Mouse (Mus musculus) heart, embryonic 11.5 days (tissue): Measurements from ENCODE around the gene Znrf2. TPM values are rescaled to one million over a fixed set of nuclear protein-coding genes. Genes with fewer than 3 reads are reported as not detected.

Source experiments
- ATAC-seq: fragments of 200-750 bp; cut with Nextera tagmentation; replicated peaks from 2 replicates; pipeline ENCODE4 v1.8.0; 2017; ENCODE audit warnings: moderate library complexity; ENCODE audit not compliant: insufficient number of reproducible peaks, low FRiP score, low TSS enrichment
- H3K27ac ChIP-seq: fragments of 300-500 bp; sonication (generic); 2 replicates; pipeline ENCODE4 v1.5.1; 2014; ENCODE audit warnings: mild to moderate bottlenecking, low read depth, low read length
- H3K27me3 ChIP-seq: fragments of 300-500 bp; sonication (generic); 2 replicates; pipeline ENCODE4 v1.6.1; 2014; ENCODE audit warnings: mild to moderate bottlenecking, low read length, mixed read lengths; ENCODE audit not compliant: control insufficient read depth, insufficient read depth
- H3K36me3 ChIP-seq: fragments of 300-500 bp; sonication (generic); 2 replicates; pipeline ENCODE4 v1.6.1; 2014; ENCODE audit warnings: mild to moderate bottlenecking, low read length, moderate library complexity, mixed read lengths; ENCODE audit not compliant: control insufficient read depth, insufficient read depth
- H3K4me1 ChIP-seq: fragments of 300-500 bp; sonication (generic); 2 replicates; pipeline ENCODE4 v1.6.1; 2014; ENCODE audit warnings: low read length; ENCODE audit not compliant: control insufficient read depth, insufficient read depth
- H3K4me2 ChIP-seq: fragments of 300-500 bp; sonication (generic); 2 replicates; pipeline ENCODE4 v1.6.1; 2014; ENCODE audit warnings: mild to moderate bottlenecking, moderate library complexity
- H3K4me3 ChIP-seq: fragments of 300-500 bp; sonication (generic); 2 replicates; pipeline ENCODE4 v1.5.1; 2014; ENCODE audit warnings: low read depth, low read length
- H3K9ac ChIP-seq: fragments of 300-500 bp; sonication (generic); 2 replicates; pipeline ENCODE4 v1.6.1; 2014; ENCODE audit warnings: mild to moderate bottlenecking, low read depth, low read length, moderate library complexity
- H3K9me3 ChIP-seq: fragments of 300-500 bp; sonication (generic); replicated peaks from 2 replicates; pipeline ENCODE4 v1.6.1; 2016; ENCODE audit warnings: low read length; ENCODE audit not compliant: control insufficient read depth
- WGBS: fragments of 180-500 bp; shearing (Covaris S2); extraction: QIAGEN DNeasy Blood & Tissue Kit; methylation state at CpG from one replicate; pipeline ENCODE4 v1.1.7; 2014; ENCODE audit not compliant: insufficient replicate concordance; 5-methylcytosine and 5-hydroxymethylcytosine counted together
- polyA plus RNA-seq: library from polyadenylated mRNA; unstranded; fragments of >200 nt; fragmentation: Nextera tagmentation; extraction: Ambion mirVana; gene quantifications from 2 replicates; pipeline ENCODE4 v1.2.1, GENCODE M21; 2014

Gene Znrf2
- polyA plus RNA-seq, 1 experiment from 2014 or later = 3.2 TPM

DNA sequence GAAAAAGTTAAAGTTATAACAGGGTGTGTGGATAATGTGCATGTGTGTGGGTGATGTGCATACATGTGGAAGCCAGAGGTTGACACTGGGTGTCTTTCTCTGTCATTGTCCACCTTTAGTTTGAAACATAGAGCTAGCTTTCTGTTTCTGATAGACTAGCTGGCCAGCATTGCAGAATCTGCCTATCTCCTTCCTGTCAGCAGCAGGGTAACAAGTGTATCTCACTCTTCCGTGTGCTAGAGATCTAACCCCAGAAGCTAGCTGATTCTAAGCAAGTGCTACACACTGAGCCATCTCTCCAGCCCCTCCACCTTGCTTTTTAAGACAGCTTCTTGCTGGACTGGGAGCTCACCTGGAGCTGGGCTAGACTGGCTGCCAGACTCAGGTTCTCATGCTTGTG lies 11.6 kb downstream of the Znrf2 start:
- WGBS = 26% methylated on average over 1 of the region's 1 CpGs
- Histone ChIP-seq H3K9me3 (no peaks in the 10 kb centered on the region), H3K4me2 (no peak overlapping the region), H3K27me3 (no peaks in the 10 kb centered on the region), H3K4me3 (no peak overlapping the region), H3K9ac (no peak overlapping the region), H3K4me1 (no peaks in the 10 kb centered on the region), H3K27ac (no peak overlapping the region), H3K36me3 (no peaks in the 10 kb centered on the region)
- no peak for ATAC-seq

GRCm38 (mm10) chr6:54830048-54830772 lies 13.5 kb downstream of the Znrf2 start:
- Histone ChIP-seq H3K4me1 (no peaks in the 10 kb centered on the region), H3K27ac (no peak overlapping the region), H3K9me3 (no peaks in the 10 kb centered on the region), H3K36me3 (no peaks in the 10 kb centered on the region), H3K9ac (no peak overlapping the region), H3K4me3 (no peak overlapping the region), H3K4me2 (no peak overlapping the region), H3K27me3 (no peaks in the 10 kb centered on the region)
- no peak for ATAC-seq
- 86% methylated on average over 7 of the region's 7 CpGs for WGBS

DNA sequence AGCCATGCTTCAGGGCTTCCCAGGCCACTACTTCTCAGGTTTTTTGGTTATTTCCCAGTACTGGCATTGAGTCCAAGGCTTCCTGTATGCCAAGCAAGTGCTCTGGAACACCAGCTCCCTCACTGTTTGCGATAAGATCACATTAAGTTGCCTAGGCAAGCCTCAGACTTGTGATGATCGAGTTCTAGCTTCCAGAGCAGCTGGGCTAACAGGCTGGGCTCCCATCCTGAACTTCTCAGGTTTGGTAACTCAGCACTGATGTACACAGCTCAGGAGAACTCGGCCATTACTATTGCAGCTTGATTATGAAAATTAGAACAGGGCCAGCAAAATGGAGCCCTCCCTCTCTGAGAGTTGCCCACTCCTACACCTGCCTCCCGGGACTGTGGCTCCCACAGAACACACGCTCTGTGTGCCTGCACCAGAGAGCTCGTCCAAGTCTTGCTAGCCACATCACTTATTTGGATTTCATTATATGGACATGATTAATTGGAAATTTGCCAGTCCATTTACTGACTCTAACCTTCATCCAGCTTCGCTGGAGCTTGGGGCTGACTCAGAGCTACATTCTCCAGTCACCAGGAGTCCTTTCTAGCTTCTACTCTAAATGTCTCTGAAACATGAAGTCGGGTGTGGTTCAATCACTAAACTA lies 14.5 kb downstream of the Znrf2 start:
- 73% methylated on average over 8 of the region's 8 CpGs for WGBS
- Histone ChIP-seq H3K4me2 (no peak overlapping the region), H3K4me3 (no peak overlapping the region), H3K9me3 (no peaks in the 10 kb centered on the region), H3K27me3 (no peaks in the 10 kb centered on the region), H3K36me3 (no peaks in the 10 kb centered on the region), H3K9ac (no peak overlapping the region), H3K27ac (no peak overlapping the region), H3K4me1 (no peaks in the 10 kb centered on the region)
- ATAC-seq = no peak

GRCm38 (mm10) chr6:54833427-54833826 lies 16.7 kb downstream of the Znrf2 start:
- no peak for ATAC-seq
- Histone ChIP-seq H3K4me1 (no peaks in the 10 kb centered on the region), H3K9ac (no peak overlapping the region), H3K4me3 (no peak overlapping the region), H3K27ac (no peak overlapping the region), H3K27me3 (no peaks in the 10 kb centered on the region), H3K9me3 (no peaks in the 10 kb centered on the region), H3K36me3 (no peaks in the 10 kb centered on the region), H3K4me2 (no peak overlapping the region)
- WGBS = 76% methylated on average over 2 of the region's 2 CpGs

- H3K36me3 ChIP-seq = no peaks in the 10 kb centered on the region
- no peaks in the 10 kb centered on the region for H3K27me3 ChIP-seq
- no peak overlapping the region for H3K27ac ChIP-seq
- H3K9ac ChIP-seq = no peak overlapping the region
- H3K9me3 ChIP-seq = 0 out of 2 replicates have a peak, but pooled peaks cover 4% of the 10 kb centered on the region
- H3K4me3 ChIP-seq = no peak overlapping the region
- ATAC-seq = no peak
- H3K4me1 ChIP-seq = no peaks in the 10 kb centered on the region
- no peak overlapping the region for H3K4me2 ChIP-seq
Measured at GRCm38 (mm10) chr6:54836666-54837065, 19.9 kb downstream of the Znrf2 start.

DNA sequence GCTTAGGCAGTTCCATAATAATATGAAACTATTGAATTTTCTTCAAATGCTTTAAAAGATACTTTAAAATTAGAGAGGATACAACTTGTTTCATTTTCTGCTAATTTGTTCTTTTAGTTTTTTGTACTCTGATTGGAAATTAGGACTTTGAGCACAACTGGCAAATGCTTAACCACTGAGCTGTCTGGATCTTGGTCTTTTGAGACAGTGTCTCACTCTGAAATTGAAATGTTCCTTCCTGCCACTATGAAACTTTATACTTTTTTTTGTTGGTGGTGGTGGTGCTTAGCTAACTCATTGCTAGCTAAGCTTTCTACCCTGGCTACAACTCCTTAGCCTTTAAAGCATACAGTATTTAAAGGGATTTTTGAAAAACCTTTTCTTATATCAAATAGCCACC lies 24.7 kb downstream of the Znrf2 start:
- H3K36me3 ChIP-seq = no peaks in the 10 kb centered on the region
- 0 out of 2 replicates have a peak, but pooled peaks cover 4% of the 10 kb centered on the region for H3K9me3 ChIP-seq
- no peak overlapping the region for H3K9ac ChIP-seq
- no peaks in the 10 kb centered on the region for H3K27me3 ChIP-seq
- peaks cover 3% of the 10 kb centered on the region; the same call in 1 of the 2 replicates for H3K4me1 ChIP-seq
- no peak overlapping the region for H3K27ac ChIP-seq
- no peak overlapping the region for H3K4me3 ChIP-seq
- no peak for ATAC-seq
- no peak overlapping the region for H3K4me2 ChIP-seq

- ATAC-seq = no peak
- Histone ChIP-seq H3K9ac (no peak overlapping the region), H3K27me3 (no peaks in the 10 kb centered on the region), H3K4me2 (no peak overlapping the region), H3K9me3 (0 out of 2 replicates have a peak, but pooled peaks cover 4% of the 10 kb centered on the region), H3K36me3 (no peaks in the 10 kb centered on the region), H3K4me3 (no peak overlapping the region), H3K4me1 (peaks cover 3% of the 10 kb centered on the region; the same call in 1 of the 2 replicates), H3K27ac (no peak overlapping the region)
- 38% methylated on average over 1 of the region's 1 CpGs for WGBS
Measured at GRCm38 (mm10) chr6:54842041-54842440, 25.3 kb downstream of the Znrf2 start.

GRCm38 (mm10) chr6:54848546-54848945 lies 31.8 kb downstream of the Znrf2 start:
- no peak overlapping the region for H3K27ac ChIP-seq
- peaks cover 39% of the 10 kb centered on the region for H3K4me1 ChIP-seq
- H3K4me3 ChIP-seq = no peak overlapping the region
- no peak overlapping the region for H3K9ac ChIP-seq
- no peaks in the 10 kb centered on the region for H3K36me3 ChIP-seq
- H3K4me2 ChIP-seq = no peak overlapping the region
- WGBS = 75% methylated on average over 3 of the region's 3 CpGs
- ATAC-seq = no peak
- no peaks in the 10 kb centered on the region for H3K27me3 ChIP-seq
- H3K9me3 ChIP-seq = no peaks in the 10 kb centered on the region
